Mouse (Mus musculus): Measurements from ENCODE around the gene Gm28051. TPM values are rescaled to one million over a fixed set of nuclear protein-coding genes. Genes with fewer than 3 reads are reported as not detected.
A peak's percentile ranks its signal among the peaks of the same experiment; 100 is the strongest.

Gene Gm28051
- polyA plus RNA-seq, 1 experiment: not detected

DNA sequence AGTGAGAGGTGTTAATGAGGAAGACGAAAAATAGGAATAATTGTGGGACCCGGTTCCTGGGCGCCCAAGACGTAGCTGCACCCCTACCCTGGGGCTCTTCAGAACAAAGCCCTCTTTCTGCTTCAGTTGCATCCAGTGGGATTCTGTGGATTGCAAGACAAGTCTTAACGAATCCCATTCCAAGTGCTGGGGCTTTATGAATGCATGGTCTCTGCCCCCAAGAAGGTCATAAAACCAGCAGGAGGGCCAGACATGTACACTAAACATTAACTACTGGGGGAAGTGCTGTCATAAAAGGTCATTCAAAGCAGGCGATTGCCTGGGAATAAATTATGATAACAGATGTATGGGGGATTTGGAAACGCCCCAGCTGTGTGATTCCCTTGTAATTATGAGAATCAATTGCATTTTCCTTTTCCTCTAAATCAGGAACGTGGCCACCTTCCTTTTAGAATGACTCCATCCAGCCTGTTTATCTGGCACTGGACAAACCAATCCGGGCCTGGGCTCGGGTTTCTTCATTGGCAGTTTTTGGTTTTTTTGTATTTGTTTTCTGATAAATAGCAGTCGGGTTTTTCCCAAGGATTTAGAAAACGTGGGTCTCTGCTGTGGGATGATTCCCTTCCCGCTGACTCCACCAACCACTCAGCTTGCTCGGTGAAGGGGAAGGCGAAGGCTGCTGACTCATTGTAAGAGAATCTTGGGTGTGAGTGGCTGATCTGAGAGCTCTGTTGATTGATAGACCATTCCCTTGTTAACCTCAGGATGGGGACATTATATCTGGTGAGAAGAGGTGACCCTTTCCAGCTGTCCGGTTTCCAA, 26.6 kb downstream of the Gm28051 start:
- peaks cover 18% of the 10 kb centered on the region for H3K4me1 ChIP-seq (ENCODE audit: control insufficient read depth, insufficient read depth, low read length)
- 0 out of 2 replicates have a peak overlapping the region, but pooled peaks have one; percentile 36 for H3K27ac ChIP-seq (ENCODE audit: insufficient read depth, low read depth, low read length)
- no peak overlapping the region for H3K4me3 ChIP-seq (ENCODE audit: insufficient read depth, low read depth, low read length)
- TF ChIP-seq CTCF (IDR thresholded peaks at IDR 0.05; ENCODE audit: insufficient read depth, low read depth, low read length) (no peak), POLR2A (IDR thresholded peaks at IDR 0.05; ENCODE audit: insufficient read depth, low read depth, low read length) (no peak)
- WGBS: 23% methylated on average over 16 of the region's 16 CpGs

DNA sequence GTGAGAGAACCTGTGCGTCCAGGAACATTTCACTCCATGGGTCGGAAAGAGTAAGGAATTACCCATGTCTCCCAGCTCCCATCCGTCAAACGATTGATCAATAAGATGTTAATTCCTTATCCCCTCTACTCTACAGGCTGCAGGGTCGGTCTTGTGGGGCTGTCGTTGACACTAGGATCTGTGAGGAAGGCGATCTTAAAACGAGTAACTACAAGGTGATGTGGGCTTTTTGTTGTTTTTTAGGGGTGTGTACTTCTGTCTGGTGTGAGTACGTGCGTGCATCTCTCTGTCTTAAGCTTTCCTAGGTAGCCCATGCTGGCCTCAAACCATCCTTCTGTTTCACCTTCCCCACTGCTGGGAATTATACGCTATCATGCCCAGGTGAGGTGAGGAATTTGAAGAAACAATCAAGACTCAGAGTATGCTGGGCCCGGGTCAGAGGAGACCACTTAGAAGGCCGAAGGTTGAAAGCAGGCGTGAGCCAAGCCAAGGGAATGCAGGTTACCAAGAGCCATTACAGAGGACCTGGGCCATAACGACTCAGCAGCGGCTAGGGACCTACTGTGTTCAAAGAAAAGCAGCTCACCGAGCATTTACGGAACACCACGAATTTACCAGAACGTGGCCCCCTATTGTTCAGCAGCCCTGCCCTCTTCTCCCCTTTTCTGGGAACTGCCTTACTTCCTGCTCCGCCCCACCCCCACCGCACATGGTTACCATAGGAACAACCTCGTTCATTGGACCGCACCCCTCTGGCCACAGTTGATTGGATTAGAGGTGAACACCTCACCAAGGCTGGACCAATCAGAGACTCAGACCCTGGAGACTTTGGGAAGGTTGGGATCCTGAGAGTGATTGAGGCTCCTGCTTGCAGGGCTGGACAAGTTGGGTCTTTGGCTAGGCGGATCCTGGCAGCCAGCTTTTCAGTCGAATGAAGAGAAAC, 27.4 kb downstream of the Gm28051 start:
- 45% methylated on average over 26 of the region's 26 CpGs for whole genome bisulfite sequencing
- Histone ChIP-seq H3K4me3 (ENCODE audit: insufficient read depth, low read depth, low read length) (no peak overlapping the region), H3K27ac (ENCODE audit: insufficient read depth, low read depth, low read length) (0 out of 2 replicates have a peak overlapping the region, but pooled peaks have one; percentile 36), H3K4me1 (ENCODE audit: control insufficient read depth, insufficient read depth, low read length) (peaks cover 27% of the 10 kb centered on the region)
- no peak for TF ChIP-seq POLR2A (IDR thresholded peaks at IDR 0.05; ENCODE audit: insufficient read depth, low read depth, low read length)
- no peak for TF ChIP-seq CTCF (IDR thresholded peaks at IDR 0.05; ENCODE audit: insufficient read depth, low read depth, low read length)

DNA sequence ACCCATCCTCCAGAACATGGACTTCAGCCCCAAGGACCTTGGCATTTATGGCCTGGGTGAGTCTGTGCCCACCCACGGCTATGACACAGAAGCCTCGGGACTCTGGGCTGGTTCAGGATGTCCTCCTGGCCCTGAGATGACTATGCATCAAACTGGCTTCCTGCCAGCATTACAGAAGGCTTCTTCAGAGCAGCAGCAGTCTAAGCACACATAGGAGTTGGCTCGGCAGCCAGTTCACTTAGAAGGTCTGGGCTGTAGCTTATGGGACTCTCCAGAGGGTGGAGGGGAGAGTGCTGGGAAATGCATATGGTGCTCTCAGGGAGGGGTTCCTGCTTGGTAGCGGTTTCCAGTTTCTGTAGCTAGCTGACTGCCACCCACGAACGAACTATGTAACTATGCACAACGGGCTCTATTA, 31.8 kb downstream of the Gm28051 start:
- H3K27ac ChIP-seq (ENCODE audit: insufficient read depth, low read depth, low read length): no peak overlapping the region; the same call in 1 of the 2 replicates
- H3K4me1 ChIP-seq (ENCODE audit: control insufficient read depth, insufficient read depth, low read length): peaks cover 29% of the 10 kb centered on the region
- WGBS: 46% methylated on average over 7 of the region's 7 CpGs
- TF ChIP-seq POLR2A (IDR thresholded peaks at IDR 0.05; ENCODE audit: insufficient read depth, low read depth, low read length) (no peak), CTCF (IDR thresholded peaks at IDR 0.05; ENCODE audit: insufficient read depth, low read depth, low read length) (no peak)
- no peak overlapping the region for H3K4me3 ChIP-seq (ENCODE audit: insufficient read depth, low read depth, low read length)

DNA sequence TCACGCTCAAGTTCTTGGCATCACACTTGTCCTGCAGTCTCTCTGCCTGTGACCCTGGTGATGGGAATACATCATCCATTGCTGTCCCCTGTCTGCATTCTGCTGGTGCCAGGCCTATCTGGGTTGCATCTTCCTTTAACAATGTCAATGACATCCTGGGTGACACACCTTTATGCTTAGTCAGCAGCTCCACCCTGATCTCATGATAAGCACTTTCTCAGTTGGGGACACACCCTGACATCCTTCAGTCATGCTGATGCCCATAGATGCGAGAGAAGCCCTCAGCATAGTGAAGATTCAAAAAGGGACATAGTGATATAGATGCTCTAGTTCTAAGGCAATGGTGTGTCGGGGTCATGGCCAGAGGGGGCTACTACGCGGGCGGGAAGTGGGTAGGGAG, 32.4 kb downstream of the Gm28051 start:
- no peak overlapping the region for H3K4me3 ChIP-seq (ENCODE audit: insufficient read depth, low read depth, low read length)
- 94% methylated on average over 6 of the region's 6 CpGs for WGBS
- H3K27ac ChIP-seq (ENCODE audit: insufficient read depth, low read depth, low read length): peak overlapping the region; percentile 68
- no peak for TF ChIP-seq POLR2A (IDR thresholded peaks at IDR 0.05; ENCODE audit: insufficient read depth, low read depth, low read length)
- TF ChIP-seq CTCF (IDR thresholded peaks at IDR 0.05; ENCODE audit: insufficient read depth, low read depth, low read length): no peak
- H3K4me1 ChIP-seq (ENCODE audit: control insufficient read depth, insufficient read depth, low read length): peaks cover 23% of the 10 kb centered on the region

DNA sequence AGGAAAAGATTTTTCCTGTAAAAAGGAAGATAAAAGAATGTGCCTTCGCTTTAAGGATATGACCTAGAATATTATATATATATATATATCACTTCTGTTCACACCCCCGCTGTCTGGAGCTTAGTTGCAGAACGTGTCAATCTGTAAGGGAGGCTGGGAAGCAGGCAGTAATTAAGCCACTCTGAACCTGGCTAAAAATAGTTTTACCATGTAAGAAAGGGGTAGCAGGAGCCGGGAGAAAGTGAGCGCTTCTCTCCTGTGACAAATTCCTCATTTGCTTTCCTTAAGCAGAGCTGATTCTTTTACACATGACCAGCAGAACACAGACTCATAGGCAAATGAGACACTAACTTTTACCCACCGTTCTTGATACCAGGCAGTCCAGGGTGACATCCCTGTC, 33.7 kb downstream of the Gm28051 start:
- H3K27ac ChIP-seq (ENCODE audit: insufficient read depth, low read depth, low read length): no peak overlapping the region
- no peak for TF ChIP-seq POLR2A (IDR thresholded peaks at IDR 0.05; ENCODE audit: insufficient read depth, low read depth, low read length)
- TF ChIP-seq CTCF (IDR thresholded peaks at IDR 0.05; ENCODE audit: insufficient read depth, low read depth, low read length): no peak
- WGBS: 19% methylated on average over 6 of the region's 6 CpGs

DNA sequence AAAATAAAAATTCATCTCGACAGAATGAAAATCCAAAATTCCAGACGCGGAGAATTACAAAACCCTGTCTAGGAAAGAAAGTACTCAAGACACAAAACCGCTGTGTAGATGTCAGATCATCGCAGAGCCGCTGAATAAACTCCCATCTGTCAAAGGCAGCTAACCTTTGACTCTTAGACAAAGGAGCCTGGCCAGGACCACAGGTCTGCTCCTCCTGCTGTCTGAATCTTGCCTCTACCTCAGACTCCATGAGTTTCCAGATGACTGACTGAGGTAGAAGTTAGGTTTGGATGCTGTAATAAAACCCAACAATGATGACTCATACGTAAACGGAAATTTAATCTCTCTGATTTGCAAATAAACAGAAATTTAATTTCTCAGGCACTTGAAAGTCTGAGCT, 34.6 kb downstream of the Gm28051 start:
- TF ChIP-seq POLR2A (IDR thresholded peaks at IDR 0.05; ENCODE audit: insufficient read depth, low read depth, low read length) (no peak), CTCF (IDR thresholded peaks at IDR 0.05; ENCODE audit: insufficient read depth, low read depth, low read length) (no peak)

More for the DNA sequence above, 33.7 kb downstream of the Gm28051 start:
- peaks cover 22% of the 10 kb centered on the region for H3K4me1 ChIP-seq (ENCODE audit: control insufficient read depth, insufficient read depth, low read length)
- no peak overlapping the region for H3K4me3 ChIP-seq (ENCODE audit: insufficient read depth, low read depth, low read length)

DNA sequence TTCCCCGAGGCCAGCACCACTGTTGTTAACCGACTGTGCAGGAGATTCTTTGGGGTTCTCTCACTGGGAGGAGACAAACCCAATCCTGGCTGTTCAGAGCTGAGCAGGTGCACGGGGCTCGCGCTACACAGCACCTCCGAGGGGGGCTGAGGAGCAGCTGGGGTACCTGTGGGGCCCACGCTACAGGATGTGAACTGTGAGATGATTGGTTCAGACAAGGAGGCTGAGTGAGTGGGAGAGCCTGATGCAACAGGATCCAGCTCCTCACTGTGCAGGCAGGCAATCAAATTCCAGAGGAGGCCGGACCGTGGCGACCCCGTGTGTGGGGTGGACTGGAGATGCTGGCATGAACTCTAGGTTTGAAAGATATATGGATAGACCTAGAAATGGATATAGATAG, 35.1 kb downstream of the Gm28051 start:
- TF ChIP-seq CTCF (IDR thresholded peaks at IDR 0.05; ENCODE audit: insufficient read depth, low read depth, low read length): no peak
- no peak for TF ChIP-seq POLR2A (IDR thresholded peaks at IDR 0.05; ENCODE audit: insufficient read depth, low read depth, low read length)
- 70% methylated on average over 11 of the region's 11 CpGs for WGBS
- Histone ChIP-seq H3K4me1 (ENCODE audit: control insufficient read depth, insufficient read depth, low read length) (peaks cover 22% of the 10 kb centered on the region), H3K27ac (ENCODE audit: insufficient read depth, low read depth, low read length) (no peak overlapping the region), H3K4me3 (ENCODE audit: insufficient read depth, low read depth, low read length) (no peak overlapping the region)

More for the DNA sequence above, 34.6 kb downstream of the Gm28051 start:
- peaks cover 22% of the 10 kb centered on the region for H3K4me1 ChIP-seq (ENCODE audit: control insufficient read depth, insufficient read depth, low read length)
- no peak overlapping the region for H3K27ac ChIP-seq (ENCODE audit: insufficient read depth, low read depth, low read length)
- no peak overlapping the region for H3K4me3 ChIP-seq (ENCODE audit: insufficient read depth, low read depth, low read length)
- WGBS: 80% methylated on average over 8 of the region's 8 CpGs

DNA sequence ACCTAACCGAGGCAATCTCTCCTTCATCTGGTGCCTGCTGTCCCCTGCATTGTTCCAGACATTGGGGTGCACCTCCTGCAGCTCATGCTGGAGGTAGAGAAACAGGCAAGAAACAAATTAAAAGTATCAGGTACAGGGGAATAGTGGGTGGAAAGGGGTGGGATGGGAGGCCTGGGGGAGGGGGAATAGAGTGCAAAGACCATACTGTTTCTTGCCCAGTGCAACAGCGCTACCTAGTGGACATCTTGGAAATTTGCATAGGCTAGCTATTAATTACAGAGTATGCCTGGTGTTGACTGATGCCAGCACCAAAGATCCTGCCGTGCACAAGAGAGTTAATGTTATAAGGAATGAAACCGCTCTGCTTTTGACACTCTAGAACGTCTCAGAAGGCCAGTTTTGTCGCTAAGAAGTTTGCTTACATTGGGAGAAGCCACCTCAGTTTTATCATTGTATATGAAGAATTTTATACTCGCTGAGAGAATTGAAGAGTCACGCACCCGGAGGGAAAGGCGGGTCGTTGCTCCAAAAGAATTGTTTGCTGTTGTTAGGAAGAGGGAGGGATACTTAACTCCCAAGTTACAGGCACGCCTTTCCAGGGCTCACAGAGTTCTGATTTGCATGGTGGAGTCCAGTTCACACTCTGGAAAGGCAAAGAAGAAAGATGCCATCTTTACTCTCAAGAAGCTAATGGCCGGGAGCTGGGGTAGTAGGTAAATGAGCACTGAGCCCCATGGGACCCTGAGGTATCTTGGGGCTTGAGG, 37.8 kb downstream of the Gm28051 start:
- Histone ChIP-seq H3K27ac (ENCODE audit: insufficient read depth, low read depth, low read length) (no peak overlapping the region), H3K4me1 (ENCODE audit: control insufficient read depth, insufficient read depth, low read length) (peaks cover 7% of the 10 kb centered on the region; the same call in 1 of the 2 replicates), H3K4me3 (ENCODE audit: insufficient read depth, low read depth, low read length) (no peak overlapping the region)
- TF ChIP-seq CTCF (IDR thresholded peaks at IDR 0.05; ENCODE audit: insufficient read depth, low read depth, low read length) (no peak), POLR2A (IDR thresholded peaks at IDR 0.05; ENCODE audit: insufficient read depth, low read depth, low read length) (no peak)
- WGBS: 11% methylated on average over 13 of the region's 13 CpGs
